Mouse (Mus musculus): ENCODE data around the gene Olfr1417.
"Not testable (repeated sequence)": the region's sequence is repeated elsewhere in the genome, so short reads cannot be mapped to it uniquely, and the experiment has no call there.

The Olfr1417 gene

GRCm38 (mm10) chr19:11839119-11839518, at the start of gene Olfr1417:
Gene Olfr1417 (minus strand): TSS chr19:11839219.
- no peak for DNase-seq (ENCODE audit: low read depth)

GRCm38 (mm10) chr19:11886265-11886664, 47.2 kb upstream of the Olfr1417 start, which contains the start of gene Olfr1420:
Gene Olfr1420 (plus strand): TSS chr19:11886565.
- no peak for DNase-seq (ENCODE audit: low read depth)

GRCm38 (mm10) chr19:11878404-11878803, 39.4 kb upstream of the Olfr1417 start:
- DNase-seq (ENCODE audit: low read depth): not testable (repeated sequence)

- DNase-seq (ENCODE audit: low read depth): no peak
Measured at GRCm38 (mm10) chr19:11875006-11875405, 36.0 kb upstream of the Olfr1417 start, which contains the start of gene Olfr1419. Gene Olfr1419 (minus strand): TSS chr19:11875106.

GRCm38 (mm10) chr19:11867837-11868236, 28.8 kb upstream of the Olfr1417 start:
- peak; percentile 11 for DNase-seq (ENCODE audit: low read depth)

- no peak for DNase-seq (ENCODE audit: low read depth)
Measured at GRCm38 (mm10) chr19:11860966-11861365, 21.9 kb upstream of the Olfr1417 start, which contains the start of gene Olfr1418. Gene Olfr1418 (minus strand): TSS chr19:11861066.

GRCm38 (mm10) chr19:11856506-11856905, 17.5 kb upstream of the Olfr1417 start:
- DNase-seq (ENCODE audit: low read depth): no peak

- DNase-seq (ENCODE audit: low read depth): no peak
Measured at GRCm38 (mm10) chr19:11854821-11855220, 15.8 kb upstream of the Olfr1417 start.

- DNase-seq (ENCODE audit: low read depth): no peak
Measured at GRCm38 (mm10) chr19:11852652-11853051, 13.6 kb upstream of the Olfr1417 start.

- peak; percentile 3 for DNase-seq (ENCODE audit: low read depth)
Measured at GRCm38 (mm10) chr19:11846333-11846732, 7.3 kb upstream of the Olfr1417 start.

- DNase-seq (ENCODE audit: low read depth): no peak
Measured at GRCm38 (mm10) chr19:11823346-11824065, 15.5 kb downstream of the Olfr1417 start.

GRCm38 (mm10) chr19:11820211-11820610, 18.8 kb downstream of the Olfr1417 start:
- DNase-seq (ENCODE audit: low read depth): no peak

GRCm38 (mm10) chr19:11819800-11820199, 19.2 kb downstream of the Olfr1417 start:
- DNase-seq (ENCODE audit: low read depth): no peak

GRCm38 (mm10) chr19:11819143-11819700, 19.8 kb downstream of the Olfr1417 start, which contains the start of gene Stx3:
Gene Stx3 (minus strand): TSS chr19:11819403.
- no peak for DNase-seq (ENCODE audit: low read depth)

GRCm38 (mm10) chr19:11818199-11819142, 20.5 kb downstream of the Olfr1417 start:
- no peak for DNase-seq (ENCODE audit: low read depth)

- no peak for DNase-seq (ENCODE audit: low read depth)
Measured at GRCm38 (mm10) chr19:11817586-11817985, 21.4 kb downstream of the Olfr1417 start.

- no peak for DNase-seq (ENCODE audit: low read depth)
Measured at GRCm38 (mm10) chr19:11816706-11817105, 22.3 kb downstream of the Olfr1417 start.

- no peak for DNase-seq (ENCODE audit: low read depth)
Measured at GRCm38 (mm10) chr19:11814742-11815333, 24.2 kb downstream of the Olfr1417 start.

GRCm38 (mm10) chr19:11813649-11814048, 25.4 kb downstream of the Olfr1417 start:
- DNase-seq (ENCODE audit: low read depth): no peak

GRCm38 (mm10) chr19:11813136-11813535, 25.9 kb downstream of the Olfr1417 start:
- DNase-seq (ENCODE audit: low read depth): peak; percentile 54

GRCm38 (mm10) chr19:11811688-11812365, 27.2 kb downstream of the Olfr1417 start:
- DNase-seq (ENCODE audit: low read depth): no peak
